Mouse (Mus musculus) adrenal gland, postnatal 36 days (tissue): Measurements from ENCODE around the gene Zbtb3. TPM values are rescaled to one million over a fixed set of nuclear protein-coding genes. Genes with fewer than 3 reads are reported as not detected.

ENCODE experiments used
- DNase-seq, 2 experiments: peaks; one replicate each; pipeline ENCODE4 v3.0.0; 2021; ENCODE audit warnings: mixed read lengths in 1 of 2
- total RNA-seq, 2 experiments: library from RNA; stranded (reverse); gene quantifications; 2 replicates each; pipeline ENCODE4 v1.2.3; 2021

Gene Zbtb3
- total RNA-seq, 2 experiments from 2014 or later, result 2.0 to 2.9 TPM

- DNase-seq, result peak; percentile 87 to 89
These were observed 37.8 kb downstream of the Zbtb3 start for GRCm38 (mm10) chr19:8839908-8840791.

DNA sequence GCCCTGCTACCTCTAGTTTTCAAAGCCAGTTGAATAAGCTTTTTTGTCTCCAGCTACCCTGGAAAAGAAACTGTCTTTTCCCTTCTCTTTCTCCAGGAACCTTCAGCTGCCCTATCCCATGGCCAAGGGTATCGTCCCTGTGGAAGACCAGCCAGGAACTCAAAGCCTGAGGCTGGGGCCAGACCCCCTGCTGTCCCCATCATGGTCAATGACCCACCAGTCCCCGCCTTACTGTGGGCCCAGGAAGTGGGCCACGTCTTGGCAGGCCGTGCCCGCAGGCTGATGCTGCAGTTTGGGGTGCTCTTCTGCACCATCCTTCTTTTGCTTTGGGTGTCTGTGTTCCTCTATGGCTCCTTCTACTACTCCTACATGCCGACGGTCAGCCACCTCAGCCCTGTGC lies 38.7 kb downstream of the Zbtb3 start:
- no peak for DNase-seq

DNA sequence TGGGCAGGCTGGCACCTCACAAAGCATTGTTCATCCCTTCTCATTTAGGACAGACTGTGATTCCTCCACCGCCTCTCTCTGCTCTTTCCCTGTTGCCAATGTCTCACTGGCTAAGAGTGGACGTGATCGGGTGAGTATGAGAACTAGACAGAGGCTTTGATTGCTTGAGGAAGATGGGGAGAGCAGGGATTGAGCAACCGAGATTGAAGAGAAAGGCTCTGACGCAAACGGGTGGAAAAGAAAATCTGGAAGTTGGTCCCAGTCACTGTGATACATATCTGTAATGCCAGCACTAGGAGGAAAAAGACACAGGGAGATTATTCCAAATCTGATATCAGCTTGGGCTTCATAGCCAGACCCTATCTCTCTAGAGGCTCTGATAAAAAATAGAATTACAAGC lies 40.6 kb downstream of the Zbtb3 start:
- peak in 1 of 2 experiments; percentile 30 for DNase-seq

DNA sequence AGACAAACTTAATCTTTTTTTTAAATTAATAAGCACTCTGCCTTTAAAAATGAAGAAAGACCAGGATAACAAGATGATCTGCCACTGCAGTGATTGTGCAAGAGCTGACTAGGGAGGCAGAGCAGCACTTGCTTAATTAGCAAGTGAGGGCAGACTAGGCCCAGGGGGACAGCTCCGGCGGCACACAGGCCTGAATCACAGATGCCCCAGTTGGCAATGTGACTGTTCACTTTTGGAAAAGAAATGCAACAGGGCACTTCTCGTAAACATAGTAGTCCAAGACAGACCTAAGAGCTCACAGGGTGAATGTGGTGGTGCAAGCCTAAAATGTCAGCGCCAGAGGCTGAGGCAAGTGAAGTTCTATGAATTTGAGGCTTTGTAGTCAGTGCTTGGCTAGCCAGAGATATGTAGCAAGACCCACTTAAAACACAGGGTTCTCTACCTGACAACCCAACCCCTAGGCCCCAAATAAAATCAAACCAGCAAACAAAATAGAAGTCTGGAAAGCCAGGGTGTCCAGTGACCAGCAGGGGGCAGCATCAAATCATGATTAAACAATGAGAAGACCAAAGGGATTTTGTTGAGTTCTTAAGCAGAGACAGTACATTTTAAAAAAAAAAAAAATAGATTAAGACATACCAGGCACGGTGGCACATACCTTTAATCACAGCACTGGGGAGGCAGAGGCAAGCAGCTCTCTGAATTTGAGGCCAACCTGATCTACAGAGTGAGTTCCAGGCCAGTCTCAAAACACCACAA lies 42.2 kb downstream of the Zbtb3 start:
- peak; percentile 78 to 89 for DNase-seq

DNA sequence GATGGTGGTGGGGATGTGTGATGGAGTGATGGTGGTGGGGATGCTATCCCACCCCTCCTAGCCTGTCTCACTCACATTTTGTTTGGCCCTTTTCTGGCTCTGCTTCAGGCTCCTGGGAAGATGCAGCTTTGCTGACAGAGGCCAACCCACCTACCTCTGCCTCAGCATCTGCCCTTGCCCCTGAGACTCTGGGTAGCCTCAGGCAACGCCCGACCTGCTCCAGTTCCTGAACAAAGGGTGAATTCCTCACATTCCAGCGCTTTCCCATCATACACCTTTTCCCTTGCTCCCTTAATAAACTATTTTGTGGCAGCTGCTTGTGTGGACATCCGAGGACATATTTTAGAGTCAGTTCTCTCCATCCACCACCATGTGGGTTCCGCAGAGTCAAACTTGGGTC lies 46.0 kb downstream of the Zbtb3 start:
- no peak for DNase-seq

DNA sequence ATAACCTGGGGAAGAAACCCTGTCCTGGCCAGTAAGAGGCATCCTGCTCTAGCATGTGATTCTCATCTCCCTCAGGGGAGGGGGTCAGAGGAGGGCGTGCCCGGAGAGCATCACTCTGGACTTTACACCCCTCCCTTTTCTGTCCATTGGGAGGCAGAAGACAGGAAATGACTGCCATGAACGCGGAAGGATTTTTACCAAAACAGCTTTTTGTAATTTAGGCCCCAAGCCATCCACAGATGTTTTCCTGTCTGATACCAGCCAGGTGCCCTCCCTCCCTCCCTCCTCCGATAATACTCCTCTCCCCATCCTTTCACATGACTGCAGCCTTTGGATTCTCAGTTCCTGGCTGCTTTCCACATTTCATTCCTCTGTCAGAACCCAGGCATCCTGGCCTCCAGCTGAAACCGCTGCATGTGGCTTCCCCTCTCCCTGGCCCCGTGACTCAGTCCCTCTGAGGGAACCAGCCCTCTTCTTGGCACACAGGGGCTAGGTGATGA lies 48.1 kb downstream of the Zbtb3 start, which contains the start of gene Lrrn4cl:
TSS of gene Lrrn4cl (plus strand) at position 367 of the 500 bp plus-strand sequence.
- peak; percentile 58 to 64 for DNase-seq

GRCm38 (mm10) chr19:8851639-8852038 lies 49.3 kb downstream of the Zbtb3 start:
- DNase-seq, result no peak

- peak in 1 of 2 experiments; percentile 41 for DNase-seq
These were observed 50.0 kb downstream of the Zbtb3 start for GRCm38 (mm10) chr19:8852236-8852928.

DNA sequence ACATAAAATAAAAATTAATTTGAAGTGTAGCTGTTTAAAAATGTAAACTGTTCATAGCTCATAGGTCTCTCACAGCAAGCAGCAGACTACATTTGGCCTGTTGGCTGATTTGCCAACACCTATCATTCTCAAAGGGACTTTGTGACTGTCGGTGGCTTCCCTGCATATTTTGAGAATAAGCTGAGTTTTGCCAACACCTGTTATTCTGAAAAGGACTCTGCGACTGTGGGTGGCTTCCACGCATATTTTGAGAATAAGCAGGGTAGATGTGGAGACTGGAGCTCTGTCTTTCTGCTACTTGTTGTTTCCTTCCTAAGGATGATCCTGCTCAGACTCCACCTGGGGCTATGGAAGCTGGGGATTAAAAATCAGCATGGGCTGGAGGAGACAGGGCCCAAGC lies 50.8 kb downstream of the Zbtb3 start:
- DNase-seq, result no peak

Other genes with a start within 250 kb of the Zbtb3 start
- gene Slc22a8, start 211.3 kb upstream of the Zbtb3 start, total RNA-seq, result under 1 TPM in 1 of 2 experiments, not detected in 1; 0.36 TPM
- gene Slc22a6, start 184.5 kb upstream of the Zbtb3 start, total RNA-seq, result not detected
- gene Chrm1, start 138.8 kb upstream of the Zbtb3 start, total RNA-seq, result 1 to 10 TPM; 1.3 TPM
- 100 to 1,000 TPM; 354 to 445 TPM for gene Slc3a2, start 79.2 kb upstream of the Zbtb3 start, total RNA-seq
- 10 to 100 TPM; 52.3 to 71.2 TPM for gene Wdr74, start 66.7 kb upstream of the Zbtb3 start, total RNA-seq
- gene 1700092M07Rik, start 61.8 kb upstream of the Zbtb3 start, total RNA-seq, result 1 to 10 TPM in 1 of 2 experiments, under 1 TPM in 1; 0.82 to 1.0 TPM
- 10 to 100 TPM; 83.6 to 92.9 TPM for gene Stx5a, start 61.1 kb upstream of the Zbtb3 start, total RNA-seq
- 100 to 1,000 TPM in 1 of 2 experiments, 10 to 100 TPM in 1; 94.7 to 144 TPM for gene Nxf1, start 45.5 kb upstream of the Zbtb3 start, total RNA-seq
- gene Tmem223, start 31.6 kb upstream of the Zbtb3 start, total RNA-seq, result 100 to 1,000 TPM; 113 to 127 TPM
- gene Tmem179b, start 28.1 kb upstream of the Zbtb3 start, total RNA-seq, result 10 to 100 TPM; 44.8 to 69.2 TPM
- gene Taf6l, start 16.1 kb upstream of the Zbtb3 start, total RNA-seq, result 10 to 100 TPM; 11.2 to 16.7 TPM
- 10 to 100 TPM; 90.5 to 98.5 TPM for gene Polr2g, start 4.0 kb upstream of the Zbtb3 start, total RNA-seq
- 10 to 100 TPM; 31.7 to 32.2 TPM for gene Ttc9c, start 16.8 kb downstream of the Zbtb3 start, total RNA-seq
- gene Hnrnpul2, start 17.5 kb downstream of the Zbtb3 start, total RNA-seq, result 10 to 100 TPM; 61.8 to 67.6 TPM
- 1 to 10 TPM in 1 of 2 experiments, not detected in 1; 1.7 TPM for gene AC129217.1, start 27.2 kb downstream of the Zbtb3 start, total RNA-seq
- gene Bscl2, start 34.9 kb downstream of the Zbtb3 start, total RNA-seq, result 100 to 1,000 TPM; 132 to 176 TPM
- 1 to 10 TPM; 5.2 to 5.4 TPM for gene Gng3, start 36.6 kb downstream of the Zbtb3 start, total RNA-seq
- gene Lrrn4cl, start 48.2 kb downstream of the Zbtb3 start, total RNA-seq, result 1 to 10 TPM; 4.2 to 4.5 TPM
- 100 to 1,000 TPM; 177 to 218 TPM for gene Ubxn1, start 68.9 kb downstream of the Zbtb3 start, total RNA-seq
- gene Uqcc3, start 78.4 kb downstream of the Zbtb3 start, total RNA-seq, result 10 to 100 TPM; 49.9 to 79.8 TPM
- gene Lbhd1, start 81.2 kb downstream of the Zbtb3 start, total RNA-seq, result 10 to 100 TPM in 1 of 2 experiments, 1 to 10 TPM in 1; 5.3 to 17.6 TPM
- gene Gm49403, start 81.4 kb downstream of the Zbtb3 start, total RNA-seq, result not detected
- gene 1810009A15Rik, start 86.3 kb downstream of the Zbtb3 start, total RNA-seq, result 10 to 100 TPM; 49.6 to 50.3 TPM
- 1 to 10 TPM; 1.0 to 4.2 TPM for gene Gm49416, start 86.4 kb downstream of the Zbtb3 start, total RNA-seq
- gene Ints5, start 90.5 kb downstream of the Zbtb3 start, total RNA-seq, result 10 to 100 TPM; 23.7 to 25.8 TPM
- gene Ganab, start 95.5 kb downstream of the Zbtb3 start, total RNA-seq, result 100 to 1,000 TPM; 190 to 201 TPM
- 10 to 100 TPM; 56.3 to 66.1 TPM for gene B3gat3, start 117.8 kb downstream of the Zbtb3 start, total RNA-seq
- 10 to 100 TPM; 38.7 to 61.5 TPM for gene Rom1, start 126.8 kb downstream of the Zbtb3 start, total RNA-seq
- 10 to 100 TPM; 46.9 to 59.1 TPM for gene Eml3, start 127.0 kb downstream of the Zbtb3 start, total RNA-seq
- 10 to 100 TPM; 88.0 to 88.6 TPM for gene Mta2, start 139.3 kb downstream of the Zbtb3 start, total RNA-seq
- gene Tut1, start 151.3 kb downstream of the Zbtb3 start, total RNA-seq, result 10 to 100 TPM; 20.7 to 24.4 TPM
- gene Eef1g, start 164.5 kb downstream of the Zbtb3 start, total RNA-seq, result 100 to 1,000 TPM; 331 to 363 TPM
- gene Ahnak, start 186.7 kb downstream of the Zbtb3 start, total RNA-seq, result 100 to 1,000 TPM; 114 to 197 TPM